Mouse (Mus musculus) thymus, adult 2 months (tissue): Measurements from ENCODE around the gene Ccnd1.

Source experiments
- CTCF ChIP-seq: fragments of 200-500 bp; IDR thresholded peaks from 2 replicates; pipeline ENCODE4 v1.5.1; 2012; ENCODE audit warnings: mild to moderate bottlenecking, control low read depth, low read length, moderate library complexity, borderline replicate concordance; ENCODE audit not compliant: control insufficient read depth, poor library complexity, insufficient read depth; ENCODE audit errors: extremely low read depth
- POLR2A ChIP-seq: fragments of 200-500 bp; IDR thresholded peaks from 2 replicates; pipeline ENCODE4 v1.6.1; 2012; ENCODE audit warnings: mild to moderate bottlenecking, low read length, control low read depth, moderate library complexity; ENCODE audit not compliant: control insufficient read depth, poor library complexity, insufficient read depth; ENCODE audit errors: extremely low read depth

DNA sequence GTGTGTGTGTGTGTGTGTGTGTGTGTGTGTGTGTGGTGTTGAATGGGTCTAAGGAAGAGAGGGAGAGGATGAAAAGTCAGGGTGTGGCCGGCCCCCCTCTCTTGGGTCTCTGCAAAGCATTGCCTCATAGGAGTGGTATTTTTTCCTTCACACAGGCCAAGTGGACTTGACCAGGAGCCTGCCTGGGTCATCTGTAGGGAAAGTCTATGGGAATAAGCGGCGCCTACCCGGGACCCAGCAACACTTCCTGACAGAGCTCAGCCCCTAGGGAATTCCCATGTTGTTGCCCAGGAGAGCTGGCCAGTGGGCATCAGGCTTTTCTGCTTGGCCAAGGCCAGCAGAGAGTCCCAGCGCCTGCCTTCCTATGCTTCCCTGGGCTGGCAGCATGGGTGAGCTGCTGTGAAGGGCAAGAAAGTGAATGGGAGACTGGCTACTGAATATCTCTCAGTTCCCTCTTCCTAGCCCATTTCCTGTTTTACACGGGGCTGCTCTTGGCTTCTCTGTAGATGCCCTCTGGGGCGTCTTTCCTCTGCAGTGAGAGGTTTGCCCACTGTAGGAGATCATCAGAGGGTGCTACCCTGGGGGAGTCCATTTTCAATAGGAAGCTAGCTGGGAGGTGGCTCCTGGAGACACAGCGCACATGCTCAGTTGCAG is 41.8 kb upstream of the Ccnd1 start:
- TF ChIP-seq CTCF: no peak
- no peak for TF ChIP-seq POLR2A
